16 mouse cellular contexts compared by ENCODE assay signal in the genomic region with DNA sequence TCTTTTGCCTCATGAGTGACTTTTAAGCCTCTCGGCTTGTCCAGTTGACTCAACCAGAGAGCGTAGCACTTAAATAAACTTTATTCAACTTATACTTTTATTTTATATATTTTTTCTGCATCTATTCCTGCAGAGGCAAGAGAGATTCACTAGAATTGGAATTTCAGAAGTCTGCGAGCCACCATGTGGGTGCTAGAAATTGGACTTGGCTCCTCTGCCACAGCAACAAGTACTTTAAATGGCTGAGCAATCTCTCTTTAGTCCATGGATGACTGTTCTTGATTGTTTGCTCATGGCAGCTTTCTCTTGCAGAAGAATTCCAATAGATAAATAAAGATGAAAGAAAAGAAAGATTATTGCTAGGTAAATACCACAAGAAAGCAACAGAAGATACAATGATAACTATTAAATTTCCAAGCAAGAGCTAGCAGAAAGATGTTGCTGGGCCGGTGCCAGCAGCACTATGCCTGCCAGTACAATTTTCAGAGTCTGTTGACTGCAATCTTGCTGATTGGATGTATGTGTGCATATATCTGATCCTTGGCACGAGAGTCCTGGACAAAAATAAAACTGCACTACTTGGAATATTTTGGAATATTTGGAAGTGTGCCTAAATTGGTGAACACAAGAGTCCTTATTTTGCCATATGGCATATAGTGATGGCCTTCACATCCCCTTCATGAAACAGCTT.
DNase-seq lines count a peak whose midpoint lies in the region; ATAC-seq and TF ChIP-seq lines count a peak whose summit lies in the region.
"Had no signal": no experiment of that assay in that cellular context is flagged by ENCODE, and none has a peak within 500 bp of the region (broad histone marks: within the 10 kb centered on the region; RNA-seq: fewer than 3 reads in every experiment).

No protein-coding gene starts in this region.

- ATAC-seq in forebrain, embryonic 14.5 days = peak; percentile 72; the same call in 1 of the 2 replicates
- no peak for ATAC-seq in liver, postnatal 0 days
- ATAC-seq: CD4-positive, CD25-positive, alpha-beta regulatory T cell, adult 4 months; midbrain, embryonic 16.5 days had no signal

- no peak for TF ChIP-seq POLR2A in brain, embryonic 14.5 days (IDR thresholded peaks at IDR 0.05; ENCODE audit: borderline replicate concordance, extremely low read depth, insufficient read depth, insufficient read length, poor library complexity, severe bottlenecking)

- DNase-seq in forebrain, embryonic 14.5 days (ENCODE audit: low spot score) = peak; percentile 62
- DNase-seq in forebrain, embryonic 10.5 days (ENCODE audit: extremely low spot score, low spot score) = no peak
- peak; percentile 27 for DNase-seq in 3T3-L1 (ENCODE audit: low read depth, low spot score)
- DNase-seq in brain, embryonic 14.5 days (ENCODE audit: low read depth) = peak; percentile 70
- peak; percentile 15 to 20 for DNase-seq in layer of hippocampus, postnatal 36 days
- DNase-seq in urinary bladder, postnatal 10 days (ENCODE audit: low spot score) = no peak
- DNase-seq in liver, postnatal 0 days = no peak
- DNase-seq: gastrocnemius, postnatal 36 days; kidney, adult 11 months; lung, postnatal 36 days; thymus, postnatal 25 days had no signal

- H3K27ac ChIP-seq in forebrain, embryonic 14.5 days (ENCODE audit: low read depth, low read length) = no peak overlapping the region
- no peak overlapping the region for H3K27ac ChIP-seq in forebrain, embryonic 10.5 days
- no peak overlapping the region for H3K27ac ChIP-seq in liver, postnatal 0 days (ENCODE audit: low read depth)
- H3K27ac ChIP-seq: hindbrain, embryonic 10.5 days; neural tube, embryonic 13.5 days had no signal

- TF ChIP-seq EP300 in liver, postnatal 0 days (IDR thresholded peaks at IDR 0.05; ENCODE audit: low read depth) = no peak

- H3K4me1 ChIP-seq in forebrain, embryonic 14.5 days (ENCODE audit: control insufficient read depth, insufficient read depth, low read length) = no peaks in the 10 kb centered on the region
- H3K4me1 ChIP-seq in forebrain, embryonic 10.5 days = no peaks in the 10 kb centered on the region
- no peaks in the 10 kb centered on the region for H3K4me1 ChIP-seq in liver, postnatal 0 days (ENCODE audit: insufficient read depth)
- H3K4me1 ChIP-seq: heart, embryonic 12.5 days; hindbrain, embryonic 10.5 days; neural tube, embryonic 13.5 days had no signal

- H3K9ac ChIP-seq in forebrain, embryonic 14.5 days (ENCODE audit: low read length) = no peak overlapping the region
- H3K9ac ChIP-seq in liver, postnatal 0 days (replicated peaks) = no peak overlapping the region
- H3K9ac ChIP-seq: heart, embryonic 12.5 days; neural tube, embryonic 13.5 days had no signal

- no peaks in the 10 kb centered on the region for H3K9me3 ChIP-seq in forebrain, embryonic 14.5 days (replicated peaks; ENCODE audit: control insufficient read depth, low read length)
- H3K9me3 ChIP-seq in forebrain, embryonic 10.5 days = no peaks in the 10 kb centered on the region
- H3K9me3 ChIP-seq in liver, postnatal 0 days (ENCODE audit: low read length) = no peaks in the 10 kb centered on the region
- H3K9me3 ChIP-seq: heart, embryonic 12.5 days; hindbrain, embryonic 10.5 days; neural tube, embryonic 13.5 days had no signal

- no peaks in the 10 kb centered on the region for H3K36me3 ChIP-seq in forebrain, embryonic 14.5 days (ENCODE audit: control insufficient read depth, insufficient read depth, low read length)
- no peaks in the 10 kb centered on the region for H3K36me3 ChIP-seq in forebrain, embryonic 10.5 days (replicated peaks)
- H3K36me3 ChIP-seq in liver, postnatal 0 days (replicated peaks; ENCODE audit: insufficient read depth, low read length) = no peaks in the 10 kb centered on the region
- H3K36me3 ChIP-seq: heart, embryonic 12.5 days; hindbrain, embryonic 10.5 days; neural tube, embryonic 13.5 days had no signal

- H3K27me3 ChIP-seq in forebrain, embryonic 14.5 days (replicated peaks; ENCODE audit: control insufficient read depth, insufficient read depth, low read length) = no peaks in the 10 kb centered on the region
- H3K27me3 ChIP-seq in forebrain, embryonic 10.5 days (ENCODE audit: poor library complexity, severe bottlenecking) = no peaks in the 10 kb centered on the region
- no peaks in the 10 kb centered on the region for H3K27me3 ChIP-seq in liver, postnatal 0 days (ENCODE audit: insufficient read depth, low read length)
- H3K27me3 ChIP-seq: heart, embryonic 12.5 days; neural tube, embryonic 13.5 days had no signal

- no peak overlapping the region for H3K4me2 ChIP-seq in forebrain, embryonic 14.5 days (ENCODE audit: low read length)
- no peak overlapping the region for H3K4me2 ChIP-seq in liver, postnatal 0 days (ENCODE audit: low read depth, low read length)
- H3K4me2 ChIP-seq: heart, embryonic 12.5 days; neural tube, embryonic 13.5 days had no signal

- H3K4me3 ChIP-seq in forebrain, embryonic 14.5 days (ENCODE audit: low read depth, low read length) = no peak overlapping the region
- H3K4me3 ChIP-seq in forebrain, embryonic 10.5 days = no peak overlapping the region
- H3K4me3 ChIP-seq in liver, postnatal 0 days (ENCODE audit: low read depth, low read length) = no peak overlapping the region
- H3K4me3 ChIP-seq: heart, embryonic 12.5 days; hindbrain, embryonic 10.5 days; neural tube, embryonic 13.5 days had no signal

- 83% methylated on average over 5 of the region's 5 CpGs for WGBS in forebrain, embryonic 14.5 days
- 93% methylated on average over 5 of the region's 5 CpGs for WGBS in forebrain, embryonic 10.5 days
- WGBS in liver, postnatal 0 days (ENCODE audit: insufficient replicate concordance) = 73% methylated on average over 5 of the region's 5 CpGs

- TF ChIP-seq CTCF in brain, embryonic 14.5 days (IDR thresholded peaks at IDR 0.05; ENCODE audit: borderline replicate concordance, extremely low read depth, insufficient read depth, insufficient read length) = no peak
- TF ChIP-seq CTCF in liver, postnatal 0 days (IDR thresholded peaks at IDR 0.05; ENCODE audit: low read depth) = no peak

Comparison
In these comparisons a context has a peak if more than half of its experiments do, and no peak if none do; other contexts are left out.
1. DNase-seq: peak in forebrain, embryonic 14.5 days (single experiment), 3T3-L1 (single experiment), brain, embryonic 14.5 days (single experiment) and layer of hippocampus, postnatal 36 days (2 of 2); none in forebrain, embryonic 10.5 days (single experiment), urinary bladder, postnatal 10 days (single experiment) and liver, postnatal 0 days (single experiment).